Mouse (Mus musculus) myocyte (in vitro differentiated cells): Measurements from ENCODE around the gene Ubtf. TPM values are rescaled to one million over a fixed set of nuclear protein-coding genes. Genes with fewer than 3 reads are reported as not detected.

Experiments
- H3K27me3 ChIP-seq: one replicate; pipeline ENCODE4 v1.6.1; 2011; ENCODE audit not compliant: control insufficient read depth, insufficient read depth, insufficient read length
- H3K36me3 ChIP-seq: one replicate; pipeline ENCODE4 v1.6.1; 2011; ENCODE audit not compliant: control insufficient read depth, insufficient read depth
- H3K4me2 ChIP-seq: one replicate; pipeline ENCODE4 v1.6.1; 2011; ENCODE audit warnings: low read depth, control low read depth
- H3K4me3 ChIP-seq: one replicate; pipeline ENCODE4 v1.5.1; 2011; ENCODE audit warnings: mild to moderate bottlenecking, control low read depth, moderate library complexity
- H3K79me2 ChIP-seq: one replicate; pipeline ENCODE4 v1.6.1; 2011; ENCODE audit not compliant: control insufficient read depth, insufficient read depth
- H3ac ChIP-seq: one replicate; pipeline ENCODE4 v1.6.1; 2011; ENCODE audit not compliant: control insufficient read depth, insufficient read length
- CEBPB ChIP-seq: IDR thresholded peaks from 2 replicates; pipeline ENCODE4 v1.6.1; 2011; ENCODE audit warnings: mild to moderate bottlenecking, moderate library complexity; ENCODE audit not compliant: poor library complexity, insufficient read depth, severe bottlenecking
- E2F4 ChIP-seq: IDR thresholded peaks from one replicate; pipeline ENCODE4 v1.6.1; 2011; ENCODE audit warnings: mild to moderate bottlenecking, control low read depth, moderate library complexity; ENCODE audit not compliant: insufficient read depth
- MAX ChIP-seq: IDR thresholded peaks from one replicate; pipeline ENCODE4 v1.6.1; 2011; ENCODE audit warnings: low read depth, mild to moderate bottlenecking, control low read depth
- MYOD1 ChIP-seq, 3 experiments: IDR thresholded peaks; one replicate each; pipeline ENCODE4 v1.6.1; 2011; ENCODE audit warnings: control low read depth in 2 of 3, low read depth in 2 of 3, mild to moderate bottlenecking in 2 of 3, moderate library complexity in 1 of 3; ENCODE audit not compliant: insufficient read length in 2 of 3, control insufficient read depth in 1 of 3
- MYOG ChIP-seq, 3 experiments: IDR thresholded peaks; one replicate each; pipeline ENCODE4 v1.6.1; 2011; ENCODE audit warnings: control low read depth in 2 of 3, low read depth in 2 of 3, mild to moderate bottlenecking in 2 of 3; ENCODE audit not compliant: insufficient read length in 2 of 3, control insufficient read depth in 1 of 3, insufficient read depth in 1 of 3
- POLR2A ChIP-seq: IDR thresholded peaks from one replicate; pipeline ENCODE4 v1.6.1; 2011; ENCODE audit warnings: low read depth, mild to moderate bottlenecking, control low read depth, moderate library complexity; ENCODE audit not compliant: insufficient read length
- POLR2AphosphoS2 ChIP-seq: IDR thresholded peaks from one replicate; pipeline ENCODE4 v1.6.1; 2011; ENCODE audit warnings: low read depth, control low read depth; ENCODE audit not compliant: insufficient read length
- REST ChIP-seq: IDR thresholded peaks from one replicate; pipeline ENCODE4 v1.6.1; 2011; ENCODE audit warnings: mild to moderate bottlenecking, control low read depth, moderate library complexity; ENCODE audit not compliant: insufficient read depth, insufficient read length
- SRF ChIP-seq: IDR thresholded peaks from one replicate; pipeline ENCODE4 v1.6.1; 2011; ENCODE audit warnings: low read depth; ENCODE audit not compliant: control insufficient read depth, insufficient read length
- TCF12 ChIP-seq: IDR thresholded peaks from one replicate; pipeline ENCODE4 v1.6.1; 2011; ENCODE audit warnings: mild to moderate bottlenecking, control low read depth; ENCODE audit not compliant: poor library complexity, insufficient read depth, severe bottlenecking
- TCF3 ChIP-seq: IDR thresholded peaks from one replicate; pipeline ENCODE4 v1.6.1; 2011; ENCODE audit warnings: low read depth, control low read depth; ENCODE audit not compliant: insufficient read length
- USF1 ChIP-seq: IDR thresholded peaks from one replicate; pipeline ENCODE4 v1.6.1; 2011; ENCODE audit warnings: low read depth, mild to moderate bottlenecking, control low read depth, moderate library complexity
- polyA plus RNA-seq: library from polyadenylated mRNA; unstranded; fragments of >200 nt; fragmentation: generic; extraction: Trizol; gene quantifications from one replicate; pipeline ENCODE4 v1.2.1, GENCODE M21; 2012; ENCODE audit warnings: missing spikeins

Ubtf gene
- polyA plus RNA-seq, 1 experiment = 58.6 TPM

DNA sequence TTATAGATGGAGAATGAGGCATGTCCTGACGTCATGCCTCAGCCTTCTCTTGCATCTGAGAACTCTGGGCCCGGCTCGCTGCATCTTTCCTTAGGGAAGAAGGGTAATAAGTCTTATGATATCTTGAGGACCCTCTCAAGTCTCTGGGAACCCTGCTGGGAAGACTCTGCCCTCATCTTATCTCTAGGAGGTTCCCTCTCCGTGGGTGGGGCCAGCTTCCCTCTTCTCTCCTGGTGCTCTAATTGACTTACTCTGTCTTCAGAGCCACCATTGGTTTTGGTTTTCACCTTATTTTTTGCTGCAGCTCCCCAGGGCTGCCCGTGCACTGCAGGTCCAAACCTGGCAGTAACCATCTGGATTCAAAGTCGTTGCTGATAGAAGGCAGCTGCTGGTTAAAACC lies 61.4 kb downstream of the Ubtf start:
- TF ChIP-seq MAX = no peak
- no peak for TF ChIP-seq POLR2AphosphoS2
- TF ChIP-seq MYOD1 (IDR thresholded peaks at IDR 0.05; ENCODE audit: control insufficient read depth in 1 of 3, insufficient read length in 2 of 3, low read depth in 2 of 3) = no peak
- TF ChIP-seq USF1 = no peak
- no peak overlapping the region for H3K4me3 ChIP-seq
- H3K4me2 ChIP-seq = no peak overlapping the region
- H3K27me3 ChIP-seq = no peaks in the 10 kb centered on the region
- peaks cover 4% of the 10 kb centered on the region for H3K36me3 ChIP-seq
- H3K79me2 ChIP-seq = no peaks in the 10 kb centered on the region
- H3ac ChIP-seq = no peak overlapping the region

DNA sequence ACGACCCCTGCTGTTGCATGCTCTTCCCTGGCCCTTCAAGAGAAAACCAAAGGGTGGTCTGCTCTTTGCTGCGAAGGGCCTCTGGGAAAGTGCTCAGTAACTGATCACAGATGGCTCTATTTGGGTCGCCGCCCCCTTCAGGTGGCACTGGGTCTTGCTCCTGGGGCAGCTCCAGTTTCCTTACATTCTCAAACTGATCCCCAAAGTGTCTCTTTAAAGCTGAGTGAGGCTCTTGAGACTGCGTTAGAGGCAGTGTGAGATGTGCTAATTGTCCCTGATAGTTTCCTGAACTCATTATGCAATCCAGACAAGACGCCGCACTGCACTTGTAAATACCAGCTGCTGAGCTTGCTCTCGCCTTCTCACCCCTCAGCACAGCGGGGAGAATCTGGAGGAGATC lies 62.0 kb downstream of the Ubtf start:
- no peak overlapping the region for H3K4me2 ChIP-seq
- no peaks in the 10 kb centered on the region for H3K27me3 ChIP-seq
- H3K79me2 ChIP-seq = no peaks in the 10 kb centered on the region
- TF ChIP-seq POLR2AphosphoS2 (no peak), MAX (no peak), MYOG (IDR thresholded peaks at IDR 0.05; ENCODE audit: control insufficient read depth in 1 of 3, insufficient read depth in 1 of 3, insufficient read length in 2 of 3, low read depth in 2 of 3) (no peak), E2F4 (no peak), POLR2A (no peak), USF1 (no peak), TCF3 (no peak), SRF (no peak), CEBPB (no peak), REST (no peak), TCF12 (no peak), MYOD1 (IDR thresholded peaks at IDR 0.05; ENCODE audit: control insufficient read depth in 1 of 3, insufficient read length in 2 of 3, low read depth in 2 of 3) (no peak)
- no peak overlapping the region for H3ac ChIP-seq
- H3K4me3 ChIP-seq = no peak overlapping the region
- H3K36me3 ChIP-seq = peaks cover 4% of the 10 kb centered on the region

Other genes starting within 250 kb of the Ubtf start
- gene Mpp2, start 231.2 kb downstream of the Ubtf start, polyA plus RNA-seq = 4.3 TPM
- not detected for gene Ppy, start 218.4 kb downstream of the Ubtf start, polyA plus RNA-seq
- gene Pyy, start 211.9 kb downstream of the Ubtf start, polyA plus RNA-seq = not detected
- gene Nags, start 174.2 kb downstream of the Ubtf start, polyA plus RNA-seq = not detected
- 37.7 TPM for gene Tmem101, start 163.3 kb downstream of the Ubtf start, polyA plus RNA-seq
- 33.1 TPM for gene Lsm12, start 134.4 kb downstream of the Ubtf start, polyA plus RNA-seq
- gene G6pc3, start 130.1 kb downstream of the Ubtf start, polyA plus RNA-seq = 58.1 TPM
- 77.3 TPM for gene Hdac5, start 89.6 kb downstream of the Ubtf start, polyA plus RNA-seq
- 4.4 TPM for gene BC030867, start 70.9 kb downstream of the Ubtf start, polyA plus RNA-seq
- 5.1 TPM for gene Asb16, start 51.0 kb downstream of the Ubtf start, polyA plus RNA-seq
- 39.5 TPM for gene Tmub2, start 34.8 kb downstream of the Ubtf start, polyA plus RNA-seq
- gene Atxn7l3, start 23.1 kb downstream of the Ubtf start, polyA plus RNA-seq = 39.5 TPM
- not detected for gene Slc4a1, start 46.5 kb upstream of the Ubtf start, polyA plus RNA-seq
- gene Rundc3a, start 73.7 kb upstream of the Ubtf start, polyA plus RNA-seq = 10.3 TPM
- gene Slc25a39, start 88.2 kb upstream of the Ubtf start, polyA plus RNA-seq = 274 TPM
- gene Grn, start 110.6 kb upstream of the Ubtf start, polyA plus RNA-seq = 174 TPM
- 162 TPM for gene Fam171a2, start 127.9 kb upstream of the Ubtf start, polyA plus RNA-seq
- 7.2 TPM for gene Itga2b, start 150.4 kb upstream of the Ubtf start, polyA plus RNA-seq
- 9.0 TPM for gene Gpatch8, start 236.7 kb upstream of the Ubtf start, polyA plus RNA-seq